Mouse (Mus musculus) MEL-GATA-1-ER (cell line): ENCODE data around the gene Pcolce.

Experiments used
- DNase-seq: peaks from one replicate; pipeline ENCODE4 v3.0.0-alpha.2; 2012; ENCODE audit warnings: low read depth; ENCODE audit errors: extremely low read depth

The Pcolce gene

GRCm38 (mm10) chr5:137597625-137598024 lies 16.0 kb downstream of the Pcolce start:
- DNase-seq = no peak

GRCm38 (mm10) chr5:137596601-137597261 lies 16.9 kb downstream of the Pcolce start:
- no peak for DNase-seq

- no peak for DNase-seq
Measured at GRCm38 (mm10) chr5:137595921-137596320, 17.7 kb downstream of the Pcolce start.

GRCm38 (mm10) chr5:137590507-137590906 lies 23.1 kb downstream of the Pcolce start:
- no peak for DNase-seq

GRCm38 (mm10) chr5:137584976-137585375 lies 28.6 kb downstream of the Pcolce start:
- no peak for DNase-seq

- DNase-seq = no peak
Measured at GRCm38 (mm10) chr5:137583670-137584169, 29.9 kb downstream of the Pcolce start.

GRCm38 (mm10) chr5:137582702-137583101 lies 30.9 kb downstream of the Pcolce start:
- no peak for DNase-seq

GRCm38 (mm10) chr5:137580246-137580645 lies 33.3 kb downstream of the Pcolce start:
- no peak for DNase-seq

GRCm38 (mm10) chr5:137574470-137574901 lies 39.1 kb downstream of the Pcolce start:
- DNase-seq = no peak

- DNase-seq = peak; percentile 88
Measured at GRCm38 (mm10) chr5:137570691-137571586, 42.6 kb downstream of the Pcolce start.

GRCm38 (mm10) chr5:137570181-137570580 lies 43.4 kb downstream of the Pcolce start:
- peak; percentile 57 for DNase-seq

- peak; percentile 59 for DNase-seq
Measured at GRCm38 (mm10) chr5:137569665-137570064, 43.9 kb downstream of the Pcolce start, which contains the start of gene Tfr2. Gene Tfr2 (plus strand): TSS chr5:137569840.

GRCm38 (mm10) chr5:137569031-137569430 lies 44.6 kb downstream of the Pcolce start:
- DNase-seq = no peak

GRCm38 (mm10) chr5:137568223-137568798 lies 45.3 kb downstream of the Pcolce start:
- DNase-seq = no peak

GRCm38 (mm10) chr5:137566416-137566815 lies 47.2 kb downstream of the Pcolce start:
- no peak for DNase-seq

- DNase-seq = no peak
Measured at GRCm38 (mm10) chr5:137565744-137566143, 47.8 kb downstream of the Pcolce start.

GRCm38 (mm10) chr5:137562965-137563364 lies 50.6 kb downstream of the Pcolce start:
- DNase-seq = no peak

GRCm38 (mm10) chr5:137561556-137561955 lies 52.0 kb downstream of the Pcolce start:
- DNase-seq = no peak
